Mouse (Mus musculus): ENCODE data around the gene Cops7a. TPM values are rescaled to one million over a fixed set of nuclear protein-coding genes. Genes with fewer than 3 reads are reported as not detected.

Gene Cops7a
- polyA plus RNA-seq, 1 experiment from 2014 or later: 85.6 TPM

- Histone ChIP-seq H3K9ac (replicated peaks; ENCODE audit: low read length) (no peak overlapping the region), H3K4me1 (ENCODE audit: control insufficient read depth, insufficient read depth, low read length) (peaks cover 3% of the 10 kb centered on the region; the same call in 1 of the 2 replicates), H3K27me3 (ENCODE audit: control insufficient read depth, insufficient read depth, low read length) (peaks cover 57% of the 10 kb centered on the region), H3K27ac (replicated peaks; ENCODE audit: low read depth, low read length) (no peak overlapping the region), H3K9me3 (ENCODE audit: control insufficient read depth, low read length) (no peaks in the 10 kb centered on the region), H3K4me2 (ENCODE audit: low read length) (peak overlapping the region; percentile 91; the same call in 1 of the 2 replicates), H3K36me3 (ENCODE audit: control insufficient read depth, insufficient read depth, low read length) (peaks cover 17% of the 10 kb centered on the region), H3K4me3 (replicated peaks; ENCODE audit: low read depth, low read length) (no peak overlapping the region)
- 40% methylated on average over 14 of the region's 14 CpGs for WGBS
- no peak for ATAC-seq (ENCODE audit: low FRiP score, low TSS enrichment)
- no peak for DNase-seq
Measured at GRCm38 (mm10) chr6:124999091-124999490, 33.8 kb upstream of the Cops7a start.

DNA sequence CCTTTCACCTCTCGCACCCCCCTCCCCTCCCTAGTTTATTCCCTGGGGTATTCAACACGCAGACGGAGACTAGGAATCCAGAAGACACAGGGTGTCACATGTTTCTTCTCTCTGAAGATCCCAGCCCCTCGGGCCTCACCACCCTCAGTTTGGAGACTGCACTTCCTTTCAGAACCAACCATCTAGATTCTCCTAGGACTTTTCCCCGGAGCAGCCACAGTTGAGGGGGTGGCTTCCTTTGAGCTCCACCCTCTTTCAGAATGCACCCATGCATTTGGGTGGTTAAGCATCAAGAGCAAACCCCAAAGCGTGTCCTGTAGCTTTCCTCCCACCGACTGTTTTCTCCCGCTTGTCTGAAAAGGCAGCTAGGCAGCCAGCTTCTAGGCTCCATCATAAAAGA lies 32.7 kb upstream of the Cops7a start:
- Histone ChIP-seq H3K36me3 (ENCODE audit: control insufficient read depth, insufficient read depth, low read length) (peaks cover 17% of the 10 kb centered on the region), H3K4me2 (ENCODE audit: low read length) (peak overlapping the region; percentile 91), H3K4me3 (replicated peaks; ENCODE audit: low read depth, low read length) (peak overlapping the region; percentile 74), H3K27me3 (ENCODE audit: control insufficient read depth, insufficient read depth, low read length) (peaks cover 57% of the 10 kb centered on the region), H3K9me3 (ENCODE audit: control insufficient read depth, low read length) (no peaks in the 10 kb centered on the region), H3K4me1 (ENCODE audit: control insufficient read depth, insufficient read depth, low read length) (peaks cover 3% of the 10 kb centered on the region; the same call in 1 of the 2 replicates), H3K9ac (replicated peaks; ENCODE audit: low read length) (peak overlapping the region; percentile 89; the same call in 1 of the 2 replicates), H3K27ac (replicated peaks; ENCODE audit: low read depth, low read length) (no peak overlapping the region)
- no peak for ATAC-seq (ENCODE audit: low FRiP score, low TSS enrichment)
- WGBS: 13% methylated on average over 8 of the region's 8 CpGs
- peak; percentile 14 for DNase-seq

GRCm38 (mm10) chr6:124996551-124997501 lies 31.5 kb upstream of the Cops7a start, which contains the start of gene Pianp:
Gene Pianp (plus strand): TSS chr6:124996694.
- Histone ChIP-seq H3K4me2 (ENCODE audit: low read length) (peak within 1 kb of the TSS; percentile 91), H3K9ac (replicated peaks; ENCODE audit: low read length) (peak within 1 kb of the TSS; percentile 89), H3K27me3 (ENCODE audit: control insufficient read depth, insufficient read depth, low read length) (peaks cover 52% of the 10 kb centered on the region), H3K9me3 (ENCODE audit: control insufficient read depth, low read length) (no peaks in the 10 kb centered on the region), H3K36me3 (ENCODE audit: control insufficient read depth, insufficient read depth, low read length) (peaks cover 17% of the 10 kb centered on the region), H3K27ac (replicated peaks; ENCODE audit: low read depth, low read length) (peak within 1 kb of the TSS; percentile 84), H3K4me3 (replicated peaks; ENCODE audit: low read depth, low read length) (peak within 1 kb of the TSS; percentile 74), H3K4me1 (ENCODE audit: control insufficient read depth, insufficient read depth, low read length) (peaks cover 3% of the 10 kb centered on the region; the same call in 1 of the 2 replicates)
- WGBS: under 1% methylated on average over 69 of the region's 78 CpGs
- DNase-seq: peak; percentile 91
- peak; percentile 81 for ATAC-seq (ENCODE audit: low FRiP score, low TSS enrichment)

GRCm38 (mm10) chr6:124995831-124996403 lies 30.6 kb upstream of the Cops7a start:
- Histone ChIP-seq H3K9me3 (ENCODE audit: control insufficient read depth, low read length) (no peaks in the 10 kb centered on the region), H3K27me3 (ENCODE audit: control insufficient read depth, insufficient read depth, low read length) (peaks cover 50% of the 10 kb centered on the region), H3K4me1 (ENCODE audit: control insufficient read depth, insufficient read depth, low read length) (peaks cover 3% of the 10 kb centered on the region; the same call in 1 of the 2 replicates), H3K4me2 (ENCODE audit: low read length) (peak overlapping the region; percentile 91), H3K27ac (replicated peaks; ENCODE audit: low read depth, low read length) (peak overlapping the region; percentile 84), H3K36me3 (ENCODE audit: control insufficient read depth, insufficient read depth, low read length) (peaks cover 13% of the 10 kb centered on the region), H3K4me3 (replicated peaks; ENCODE audit: low read depth, low read length) (peak overlapping the region; percentile 74), H3K9ac (replicated peaks; ENCODE audit: low read length) (peak overlapping the region; percentile 89)
- 47% methylated on average over 8 of the region's 8 CpGs for WGBS
- ATAC-seq (ENCODE audit: low FRiP score, low TSS enrichment) (no peak), DNase-seq (no peak)

DNA sequence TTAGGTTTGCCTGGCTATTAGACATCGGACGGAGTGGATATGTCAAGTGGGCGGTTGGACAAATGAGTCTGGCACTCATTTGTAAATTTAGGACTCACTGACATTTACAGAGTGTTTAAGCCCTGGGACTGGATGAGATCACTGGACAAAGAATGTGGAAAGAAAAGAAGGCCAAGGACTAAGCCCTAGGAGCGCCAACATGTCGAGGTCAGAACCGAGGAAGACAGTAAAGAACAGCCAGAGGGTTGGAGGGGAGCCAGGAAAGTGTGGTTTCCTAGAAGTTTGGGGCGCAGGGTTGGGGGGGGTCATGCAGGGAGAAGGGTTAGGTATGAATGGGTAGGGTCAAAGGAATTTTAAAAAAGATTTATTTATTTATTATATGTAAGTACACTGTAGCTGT lies 29.9 kb upstream of the Cops7a start:
- Histone ChIP-seq H3K27me3 (ENCODE audit: control insufficient read depth, insufficient read depth, low read length) (peaks cover 44% of the 10 kb centered on the region), H3K4me1 (ENCODE audit: control insufficient read depth, insufficient read depth, low read length) (peaks cover 3% of the 10 kb centered on the region; the same call in 1 of the 2 replicates), H3K9ac (replicated peaks; ENCODE audit: low read length) (no peak overlapping the region), H3K4me2 (ENCODE audit: low read length) (no peak overlapping the region), H3K27ac (replicated peaks; ENCODE audit: low read depth, low read length) (no peak overlapping the region), H3K4me3 (replicated peaks; ENCODE audit: low read depth, low read length) (no peak overlapping the region), H3K36me3 (ENCODE audit: control insufficient read depth, insufficient read depth, low read length) (peaks cover 9% of the 10 kb centered on the region; the same call in 1 of the 2 replicates), H3K9me3 (ENCODE audit: control insufficient read depth, low read length) (no peaks in the 10 kb centered on the region)
- no peak for DNase-seq
- no peak for ATAC-seq (ENCODE audit: low FRiP score, low TSS enrichment)
- WGBS: 78% methylated on average over 7 of the region's 7 CpGs

- Histone ChIP-seq H3K4me1 (ENCODE audit: control insufficient read depth, insufficient read depth, low read length) (peaks cover 3% of the 10 kb centered on the region; the same call in 1 of the 2 replicates), H3K4me2 (ENCODE audit: low read length) (peak overlapping the region; percentile 34), H3K36me3 (ENCODE audit: control insufficient read depth, insufficient read depth, low read length) (no peaks in the 10 kb centered on the region), H3K4me3 (replicated peaks; ENCODE audit: low read depth, low read length) (no peak overlapping the region), H3K27me3 (ENCODE audit: control insufficient read depth, insufficient read depth, low read length) (peaks cover 31% of the 10 kb centered on the region), H3K9me3 (ENCODE audit: control insufficient read depth, low read length) (peaks cover 3% of the 10 kb centered on the region; the same call in 1 of the 2 replicates), H3K9ac (replicated peaks; ENCODE audit: low read length) (peak overlapping the region; percentile 39; the same call in 1 of the 2 replicates), H3K27ac (replicated peaks; ENCODE audit: low read depth, low read length) (no peak overlapping the region)
- WGBS: 7% methylated on average over 11 of the region's 11 CpGs
- ATAC-seq (ENCODE audit: low FRiP score, low TSS enrichment) (no peak), DNase-seq (peak; percentile 57)
Measured at GRCm38 (mm10) chr6:124993876-124994275, 28.5 kb upstream of the Cops7a start.

DNA sequence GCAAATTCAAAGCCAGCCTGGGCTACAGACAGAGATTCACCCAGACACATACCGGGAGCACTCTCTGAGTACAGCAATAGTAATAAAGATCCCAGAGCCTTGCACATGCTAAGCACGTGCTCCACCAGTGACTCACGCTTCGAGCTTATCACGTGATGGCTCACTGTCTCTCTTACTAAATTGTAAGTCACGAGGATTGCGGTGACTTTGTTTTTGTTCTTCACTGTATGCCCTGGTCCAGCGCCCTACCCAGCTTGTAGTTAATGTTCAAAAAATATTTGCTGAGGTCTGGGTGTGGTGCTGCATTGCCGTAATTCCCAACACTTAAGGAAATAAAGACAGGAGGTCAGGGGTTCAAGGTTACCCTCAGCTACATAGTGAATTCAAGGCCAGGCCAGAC lies 28.0 kb upstream of the Cops7a start:
- Histone ChIP-seq H3K27me3 (ENCODE audit: control insufficient read depth, insufficient read depth, low read length) (peaks cover 26% of the 10 kb centered on the region; the same call in 1 of the 2 replicates), H3K4me1 (ENCODE audit: control insufficient read depth, insufficient read depth, low read length) (peaks cover 3% of the 10 kb centered on the region; the same call in 1 of the 2 replicates), H3K9me3 (ENCODE audit: control insufficient read depth, low read length) (peaks cover 3% of the 10 kb centered on the region; the same call in 1 of the 2 replicates), H3K9ac (replicated peaks; ENCODE audit: low read length) (no peak overlapping the region), H3K4me2 (ENCODE audit: low read length) (no peak overlapping the region), H3K27ac (replicated peaks; ENCODE audit: low read depth, low read length) (no peak overlapping the region), H3K36me3 (ENCODE audit: control insufficient read depth, insufficient read depth, low read length) (no peaks in the 10 kb centered on the region), H3K4me3 (replicated peaks; ENCODE audit: low read depth, low read length) (no peak overlapping the region)
- DNase-seq: no peak
- 85% methylated on average over 9 of the region's 9 CpGs for WGBS
- no peak for ATAC-seq (ENCODE audit: low FRiP score, low TSS enrichment)

- Histone ChIP-seq H3K4me2 (ENCODE audit: low read length) (no peak overlapping the region), H3K9me3 (ENCODE audit: control insufficient read depth, low read length) (peaks cover 3% of the 10 kb centered on the region; the same call in 1 of the 2 replicates), H3K9ac (replicated peaks; ENCODE audit: low read length) (no peak overlapping the region), H3K4me3 (replicated peaks; ENCODE audit: low read depth, low read length) (no peak overlapping the region), H3K27ac (replicated peaks; ENCODE audit: low read depth, low read length) (no peak overlapping the region), H3K27me3 (ENCODE audit: control insufficient read depth, insufficient read depth, low read length) (peaks cover 20% of the 10 kb centered on the region; the same call in 1 of the 2 replicates), H3K36me3 (ENCODE audit: control insufficient read depth, insufficient read depth, low read length) (no peaks in the 10 kb centered on the region), H3K4me1 (ENCODE audit: control insufficient read depth, insufficient read depth, low read length) (0 out of 2 replicates have a peak, but pooled peaks cover 2% of the 10 kb centered on the region)
- ATAC-seq (ENCODE audit: low FRiP score, low TSS enrichment) (no peak), DNase-seq (no peak)
- WGBS: 72% methylated on average over 4 of the region's 4 CpGs
Measured at GRCm38 (mm10) chr6:124992241-124992640, 26.9 kb upstream of the Cops7a start.

All from midbrain, embryonic 14.5 days (tissue).